Mouse (Mus musculus) ZHBTc4 (cell line): ENCODE data around the gene Nlrp4a.
"Not testable (repeated sequence)": the region's sequence is repeated elsewhere in the genome, so short reads cannot be mapped to it uniquely, and the experiment has no call there.

Experiments
- DNase-seq: peaks from one replicate; pipeline ENCODE4 v3.0.0-alpha.2; 2011; ENCODE audit warnings: low read depth, low spot score

The Nlrp4a gene

DNA sequence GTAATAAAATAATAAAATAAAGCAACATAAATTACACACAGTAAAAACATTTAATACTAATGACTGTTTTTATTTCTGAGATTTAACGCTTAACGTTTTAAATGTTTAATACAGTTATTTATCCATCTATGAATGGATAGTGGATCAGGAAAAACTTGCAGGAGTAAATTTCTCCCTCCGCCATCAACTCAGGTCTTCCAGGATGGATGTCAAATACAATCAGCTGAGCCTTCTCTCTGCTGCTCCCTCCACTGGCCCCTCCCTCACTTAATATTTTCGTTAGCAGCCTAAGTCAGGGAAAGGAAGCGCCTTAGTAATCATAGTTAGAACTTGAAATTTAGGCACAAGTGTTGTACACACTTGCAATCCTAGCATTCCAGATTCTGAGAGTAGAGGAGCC is at the start of gene Nlrp4a:
Gene Nlrp4a (plus strand): TSS at position 301 of the 400 bp plus-strand sequence.
- DNase-seq, result no peak

DNA sequence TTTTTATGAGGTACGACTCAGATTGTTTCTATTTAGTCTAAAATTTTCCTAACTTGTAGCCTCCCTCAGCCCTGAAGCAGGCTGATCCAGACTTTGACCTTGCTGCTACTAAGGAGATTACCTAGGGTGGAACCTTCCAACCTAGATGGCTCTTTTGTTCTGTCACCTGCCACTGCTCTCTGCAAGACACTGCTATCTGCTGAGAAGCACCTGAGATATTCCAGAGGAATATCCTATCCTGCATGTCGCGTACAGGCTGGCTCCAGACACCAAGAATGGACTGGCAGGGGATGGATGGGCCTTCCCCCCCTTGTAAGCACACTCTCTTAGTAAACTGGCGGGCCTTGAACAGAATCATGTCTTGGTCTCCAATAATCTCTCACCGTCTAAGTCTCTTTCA is 48.2 kb upstream of the Nlrp4a start:
- peak; percentile 59 for DNase-seq

DNA sequence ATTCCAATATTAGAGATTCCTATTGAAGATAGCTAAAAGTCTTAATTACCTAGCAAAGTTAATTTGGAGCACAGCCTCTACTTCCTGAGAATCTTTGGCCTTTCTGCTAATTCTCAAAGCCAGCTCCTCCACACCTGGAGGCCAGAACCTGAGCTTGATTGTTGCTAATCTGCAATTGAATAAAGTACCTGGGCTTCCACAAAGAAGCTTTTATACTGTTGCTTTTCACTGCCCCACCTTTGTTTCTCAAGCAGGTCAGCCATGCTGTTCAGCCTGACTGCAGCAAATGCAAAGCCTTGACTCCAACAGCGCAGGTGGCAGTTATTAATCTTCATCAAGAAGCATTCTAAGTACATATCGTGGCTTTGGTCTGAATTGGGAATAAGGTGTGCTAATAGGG is 43.8 kb upstream of the Nlrp4a start:
- DNase-seq, result peak; percentile 62

DNA sequence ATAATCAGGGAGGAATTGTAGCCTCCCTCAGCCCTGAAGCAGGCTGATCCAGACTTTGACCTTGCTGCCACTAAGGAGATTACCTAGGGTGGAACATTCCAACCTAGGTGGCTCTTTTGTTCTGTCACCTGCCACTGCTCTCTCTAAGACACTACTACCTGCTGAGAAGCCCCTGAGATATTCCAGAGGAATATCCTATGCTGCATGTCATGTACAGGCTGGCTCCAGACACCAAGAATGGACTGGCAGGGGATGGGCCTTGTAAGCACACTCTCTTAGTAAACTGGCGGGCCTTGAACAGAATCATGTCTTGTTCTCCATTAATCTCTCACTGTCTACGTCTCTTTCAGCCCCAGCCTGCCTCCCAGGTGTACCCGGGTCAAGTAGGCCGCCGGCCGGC is 43.1 kb upstream of the Nlrp4a start:
- peak; percentile 76 for DNase-seq

DNA sequence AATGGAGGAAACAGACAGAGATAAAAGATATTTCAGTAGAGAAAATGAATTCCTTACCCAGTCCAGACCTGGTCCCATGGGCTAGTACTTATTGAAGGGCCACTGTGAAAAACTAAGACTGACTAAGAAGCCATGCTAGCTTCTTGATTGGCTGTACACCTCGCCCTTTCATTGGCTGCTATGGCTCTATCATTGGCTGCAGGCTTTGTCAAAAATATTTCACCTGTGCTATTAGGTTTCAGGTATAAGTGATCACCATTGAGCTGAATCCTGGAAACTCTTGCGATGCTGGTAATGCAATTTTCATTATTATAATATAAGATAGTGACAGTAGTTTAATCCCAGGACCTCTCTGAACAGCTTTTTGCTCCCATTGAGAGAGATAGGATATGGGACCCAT is 31.3 kb upstream of the Nlrp4a start, which contains the start of gene Nlrp9c:
Gene Nlrp9c (minus strand): TSS at position 101 of the 400 bp plus-strand sequence.
- not testable (repeated sequence) for DNase-seq

DNA sequence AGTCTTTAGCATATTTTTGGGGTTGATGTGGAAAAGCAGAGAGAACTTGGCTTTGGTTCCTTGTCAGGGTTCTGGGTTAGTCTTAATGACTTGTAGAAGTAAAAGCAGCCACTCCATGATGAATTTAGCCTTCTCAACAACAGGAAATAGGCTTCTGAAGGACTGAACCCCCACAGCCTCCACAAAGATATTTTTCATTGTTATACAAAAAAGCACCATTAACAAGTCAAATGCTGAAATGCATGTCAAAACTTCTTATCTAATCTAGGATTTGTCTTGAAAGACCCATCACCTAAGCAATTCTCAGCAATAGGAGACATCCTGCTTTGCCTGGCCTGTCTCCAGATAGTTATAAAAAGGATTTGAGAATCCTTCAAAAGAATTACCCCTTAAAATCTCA is 41.8 kb downstream of the Nlrp4a start:
- peak; percentile 13 for DNase-seq

DNA sequence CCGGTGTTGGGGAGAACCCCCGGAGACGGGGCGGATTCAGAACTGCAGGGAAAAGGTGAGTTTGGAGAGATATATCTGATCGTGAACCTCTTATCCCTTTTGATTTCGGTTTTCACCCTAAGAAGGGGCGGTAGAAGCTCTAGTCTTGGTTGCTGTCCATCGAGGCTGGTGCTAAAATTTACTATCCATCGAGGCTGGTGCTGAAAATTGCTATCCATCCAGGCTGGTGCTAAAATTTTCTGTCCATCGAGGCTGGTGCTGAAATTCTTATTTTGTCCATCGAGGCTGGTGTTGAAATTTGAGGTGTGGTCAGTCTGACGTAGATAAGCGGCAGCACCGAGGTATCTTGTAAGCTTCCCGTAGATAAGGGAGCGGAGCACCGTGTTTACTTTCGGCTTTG is 54.6 kb downstream of the Nlrp4a start:
- peak; percentile 67 for DNase-seq
